In the genomic region with DNA sequence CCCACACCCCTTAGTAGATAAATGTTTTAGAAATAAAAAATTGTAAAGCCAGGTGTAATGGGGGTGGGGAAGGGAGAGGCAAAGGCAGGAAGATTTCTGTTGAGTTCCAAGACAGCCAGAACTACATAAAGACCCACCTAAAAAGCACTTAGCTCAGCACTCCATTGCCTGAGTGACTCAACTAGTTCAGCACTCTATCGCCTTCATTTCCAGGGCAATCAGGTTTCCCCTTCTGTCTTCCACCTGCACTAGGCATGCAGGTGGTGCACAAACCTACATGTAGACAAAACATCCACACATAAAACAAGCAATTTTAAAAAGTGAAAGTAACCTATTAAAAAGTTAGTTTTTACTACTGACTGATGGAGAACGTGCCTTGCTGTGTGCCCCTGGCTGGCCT, we compare ENCODE assay signal across 35 mouse cellular contexts. TPM values are rescaled to one million over a fixed set of nuclear protein-coding genes. Genes with fewer than 3 reads are reported as not detected.
DNase-seq lines count a peak whose midpoint lies in the region; ATAC-seq and TF ChIP-seq lines count a peak whose summit lies in the region.
"Had no signal": no experiment of that assay in that cellular context is flagged by ENCODE, and none has a peak within 500 bp of the region (broad histone marks: within the 10 kb centered on the region; RNA-seq: fewer than 3 reads in every experiment).

No protein-coding gene starts in this region.

- H3K4me3 ChIP-seq in liver, embryonic 12.5 days: no peak overlapping the region
- no peak overlapping the region for H3K4me3 ChIP-seq in CH12.LX (replicated peaks in 1 of 3; ENCODE audit: low read depth in 2 of 3, low read length in 2 of 3, poor library complexity in 1 of 3)
- H3K4me3 ChIP-seq in liver, embryonic 15.5 days (replicated peaks): no peak overlapping the region
- H3K4me3 ChIP-seq: embryonic facial prominence, embryonic 10.5 days; embryonic facial prominence, embryonic 13.5 days; gastrocnemius, adult 2 months; hindbrain, embryonic 12.5 days; hindbrain, embryonic 15.5 days had no signal

- H3K36me3 ChIP-seq in liver, embryonic 12.5 days: no peaks in the 10 kb centered on the region
- H3K36me3 ChIP-seq in CH12.LX (replicated peaks in 1 of 2; ENCODE audit: control insufficient read depth in 1 of 2, insufficient read depth in 1 of 2, low read length in 1 of 2): no peaks in the 10 kb centered on the region
- H3K36me3 ChIP-seq in liver, embryonic 15.5 days (replicated peaks): no peaks in the 10 kb centered on the region
- H3K36me3 ChIP-seq: embryonic facial prominence, embryonic 10.5 days; embryonic facial prominence, embryonic 13.5 days; G1E; hindbrain, embryonic 12.5 days; hindbrain, embryonic 15.5 days had no signal

- no peak for DNase-seq in liver
- no peak for DNase-seq in CH12.LX (ENCODE audit: extremely low read depth)
- DNase-seq in c-Kit-positive CD71-positive TER-119-negative erythroid progenitor cells, embryonic 14.5 days (ENCODE audit: low read depth): peak; percentile 33
- DNase-seq in layer of hippocampus, adult 9-10 months (ENCODE audit: low spot score): no peak
- no peak for DNase-seq in cerebellum, postnatal 10 days
- no peak for DNase-seq in yolk sac, embryonic 10.5 days (ENCODE audit: low spot score)
- DNase-seq: adrenal gland, adult 8-10 months; adrenal gland, postnatal 25 days; cerebellum, adult 18-20 months; cerebellum, adult 9-10 months; cerebellum, postnatal 25 days; embryo, embryonic 11 days; forebrain, postnatal 0 days; gastrocnemius, adult 2 months; gastrocnemius, postnatal 14 days; heart, adult 11 months had no signal

- H3K4me2 ChIP-seq in liver, embryonic 12.5 days: peak overlapping the region; percentile 78
- no peak overlapping the region for H3K4me2 ChIP-seq in CH12.LX (ENCODE audit: insufficient read depth, low read depth, poor library complexity, severe bottlenecking)
- peak overlapping the region; percentile 19; the same call in 1 of the 2 replicates for H3K4me2 ChIP-seq in liver, embryonic 15.5 days
- H3K4me2 ChIP-seq: heart, embryonic 11.5 days; hindbrain, embryonic 12.5 days; hindbrain, embryonic 15.5 days had no signal

- TF ChIP-seq RAD21 in CH12.LX (IDR thresholded peaks at IDR 0.05; ENCODE audit: low read depth, low read length): no peak

- in situ Hi-C loops in CH12.LX (cut with MboI; ENCODE audit: low pct_ligation_motif_present, low pct_unique_long_range_greater_than_20kb, low sequenced_read_pairs): no loop called here

- no peak overlapping the region for H3K9ac ChIP-seq in liver, embryonic 12.5 days
- H3K9ac ChIP-seq in CH12.LX (ENCODE audit: insufficient read depth, low read depth): no peak overlapping the region
- H3K9ac ChIP-seq in liver, embryonic 15.5 days: no peak overlapping the region
- H3K9ac ChIP-seq: embryonic facial prominence, embryonic 13.5 days; forebrain, postnatal 0 days; hindbrain, embryonic 12.5 days; hindbrain, embryonic 15.5 days had no signal

- no peak for ATAC-seq in liver, embryonic 12.5 days
- no peak for ATAC-seq in liver, embryonic 15.5 days (ENCODE audit: insufficient read depth)
- ATAC-seq: forebrain, embryonic 14.5 days; forebrain, postnatal 0 days had no signal

- peaks cover 48% of the 10 kb centered on the region for H3K27me3 ChIP-seq in liver, embryonic 12.5 days (replicated peaks)
- H3K27me3 ChIP-seq in CH12.LX (replicated peaks): peaks cover 5% of the 10 kb centered on the region
- peaks cover 43% of the 10 kb centered on the region for H3K27me3 ChIP-seq in liver, embryonic 15.5 days

- TF ChIP-seq EP300 in CH12.LX (IDR thresholded peaks at IDR 0.05; ENCODE audit: low read length): no peak

- dilution Hi-C loops in CH12.LX (cut with MboI; ENCODE audit: extremely low pct_ligation_motif_present, extremely low pct_unique_long_range_greater_than_20kb, low sequenced_read_pairs): no loop called here

- no peak overlapping the region for H3K27ac ChIP-seq in liver, embryonic 12.5 days
- no peak overlapping the region for H3K27ac ChIP-seq in CH12.LX (ENCODE audit: insufficient read depth, low read depth)
- no peak overlapping the region for H3K27ac ChIP-seq in liver, embryonic 15.5 days (replicated peaks)
- H3K27ac ChIP-seq: embryonic facial prominence, embryonic 10.5 days; embryonic facial prominence, embryonic 13.5 days; gastrocnemius, adult 2 months; hindbrain, embryonic 12.5 days; hindbrain, embryonic 15.5 days had no signal

- TF ChIP-seq CTCF in CH12.LX (conservative IDR thresholded peaks at IDR 0.05 in 1 of 2, IDR thresholded peaks at IDR 0.05 in 1 of 2; ENCODE audit: low read depth in 2 of 2, low read length in 2 of 2): no peak

- H3K79me2 ChIP-seq in CH12.LX (replicated peaks; ENCODE audit: control insufficient read depth, extremely low read depth, insufficient read depth, poor library complexity, severe bottlenecking): no peaks in the 10 kb centered on the region

- peaks cover 59% of the 10 kb centered on the region for H3K4me1 ChIP-seq in liver, embryonic 12.5 days
- H3K4me1 ChIP-seq in CH12.LX (ENCODE audit: control insufficient read depth in 1 of 2, insufficient read depth in 2 of 2): peaks cover 4 to 29% of the 10 kb centered on the region in 2 experiments; a peak in 3 of 4 replicates
- H3K4me1 ChIP-seq in liver, embryonic 15.5 days (replicated peaks): peaks cover 70% of the 10 kb centered on the region

- 80% methylated on average over 2 of the region's 2 CpGs for WGBS in liver, embryonic 12.5 days (ENCODE audit: insufficient replicate concordance)
- WGBS in liver, embryonic 15.5 days (ENCODE audit: insufficient replicate concordance): 80% methylated on average over 2 of the region's 2 CpGs

- TF ChIP-seq POLR2A in CH12.LX (IDR thresholded peaks at IDR 0.05; ENCODE audit: low read depth, low read length): no peak

- no peaks in the 10 kb centered on the region for H3K9me3 ChIP-seq in liver, embryonic 12.5 days (replicated peaks)
- no peaks in the 10 kb centered on the region for H3K9me3 ChIP-seq in CH12.LX (replicated peaks; ENCODE audit: low read length)
- no peaks in the 10 kb centered on the region for H3K9me3 ChIP-seq in liver, embryonic 15.5 days (replicated peaks)
- H3K9me3 ChIP-seq: embryonic facial prominence, embryonic 10.5 days; embryonic facial prominence, embryonic 13.5 days; G1E; hindbrain, embryonic 12.5 days; hindbrain, embryonic 15.5 days had no signal

TF ChIP-seq in CH12.LX, 34 proteins besides CTCF, POLR2A, EP300 and RAD21:
- no peak for TF ChIP-seq HCFC1 (IDR thresholded peaks at IDR 0.05; ENCODE audit: low read depth, low read length)
- 0 out of 2 replicates have a peak, but pooled peaks have one; percentile 36 for TF ChIP-seq MAFK (IDR thresholded peaks at IDR 0.05; ENCODE audit: insufficient replicate concordance, low read length)
- TF ChIP-seq SMC3 (IDR thresholded peaks at IDR 0.05; ENCODE audit: low read depth, low read length): no peak
- TF ChIP-seq ZC3H11A (IDR thresholded peaks at IDR 0.05; ENCODE audit: low read depth, low read length): no peak
- TF ChIP-seq NELFE (IDR thresholded peaks at IDR 0.05; ENCODE audit: low read depth, low read length): no peak
- TF ChIP-seq MXI1 (IDR thresholded peaks at IDR 0.05; ENCODE audit: low read depth, low read length): no peak
- TF ChIP-seq UBTF (IDR thresholded peaks at IDR 0.05; ENCODE audit: low read depth, low read length): no peak
- no peak for TF ChIP-seq USF1 (IDR thresholded peaks at IDR 0.05; ENCODE audit: low read depth, low read length)

RNA-seq across cellular contexts. Expression of gene Rnase4, which starts 5.8 kb away (rescaled TPM):
- 10.0 and 10.4 TPM in 2 replicates for polyA plus RNA-seq in liver, embryonic 12.5 days (2016; fragmentation: Nextera tagmentation; extraction: Ambion mirVana)
- total RNA-seq in CH12.LX (2012; rRNA removed) (0.92 and 1.9 TPM in 2 replicates), CH12.LX (2014; rRNA removed) (1.8 and 2.5 TPM in 2 replicates)
- 1.1 and 1.6 TPM in 2 replicates for polyA plus RNA-seq in CH12.LX (2012; ENCODE audit: insufficient read length, low read depth)
- 23.0 and 23.7 TPM in 2 replicates for polyA plus RNA-seq in liver, embryonic 15.5 days (2015; fragmentation: Nextera tagmentation; extraction: Ambion mirVana)
- polyA plus RNA-seq: G1E had no signal

RNA-seq across cellular contexts. Expression of gene Ang, which starts 5.9 kb away (rescaled TPM):
- 2.6 and 3.5 TPM in 2 replicates for polyA plus RNA-seq in liver, embryonic 12.5 days (2016; fragmentation: Nextera tagmentation; extraction: Ambion mirVana)
- total RNA-seq in CH12.LX (2012; rRNA removed) (1.6 and 2.2 TPM in 2 replicates), CH12.LX (2014; rRNA removed) (0.44 and 1.2 TPM in 2 replicates)
- polyA plus RNA-seq in CH12.LX (2012; ENCODE audit: insufficient read length, low read depth): 0.97 and 1.2 TPM in 2 replicates
- polyA plus RNA-seq in liver, embryonic 15.5 days (2015; fragmentation: Nextera tagmentation; extraction: Ambion mirVana): 6.8 and 7.4 TPM in 2 replicates
- total RNA-seq: hematopoietic stem cell, adult 5-6 weeks had no signal
- polyA plus RNA-seq: G1E had no signal

RNA-seq across cellular contexts. Expression of gene Olfr750, which starts 10.9 kb away (rescaled TPM):
- polyA plus RNA-seq in liver, embryonic 12.5 days (2016; fragmentation: Nextera tagmentation; extraction: Ambion mirVana): not detected in 2 replicates
- total RNA-seq in CH12.LX (2012; rRNA removed) (not detected in 2 replicates), CH12.LX (2014; rRNA removed) (not detected in 2 replicates)
- not detected in 2 replicates for polyA plus RNA-seq in CH12.LX (2012; ENCODE audit: insufficient read length, low read depth)
- polyA plus RNA-seq in liver, embryonic 15.5 days (2015; fragmentation: Nextera tagmentation; extraction: Ambion mirVana): not detected in 2 replicates
- total RNA-seq: adrenal gland, adult 8-10 months; adrenal gland, postnatal 25 days; common myeloid progenitor, adult 5-6 weeks; forebrain, postnatal 0 days; gastrocnemius, adult 2 months; gastrocnemius, postnatal 14 days; gastrocnemius, postnatal 4 days; heart, adult 8-10 months; heart, postnatal 25 days; hematopoietic stem cell, adult 5-6 weeks had no signal
- polyA plus RNA-seq: brain, embryonic 14.5 days; embryonic facial prominence, embryonic 10.5 days; embryonic facial prominence, embryonic 13.5 days; forebrain, embryonic 11.5 days; forebrain, embryonic 14.5 days; frontal cortex, adult 2 months; G1E; heart, embryonic 11.5 days; heart, embryonic 14.5 days; heart, postnatal 0 days; hindbrain, embryonic 12.5 days had no signal

RNA-seq across cellular contexts. Expression of gene Rnase12, which starts 27.6 kb away (rescaled TPM):
- polyA plus RNA-seq in liver, embryonic 12.5 days (2016; fragmentation: Nextera tagmentation; extraction: Ambion mirVana): 0.44 and 1.4 TPM in 2 replicates
- 0.38 and 0.55 TPM in 2 replicates for total RNA-seq in CH12.LX (2012; rRNA removed)
- total RNA-seq in CH12.LX (2014; rRNA removed): not detected in 2 replicates
- not detected in 2 replicates for polyA plus RNA-seq in CH12.LX (2012; ENCODE audit: insufficient read length, low read depth)
- polyA plus RNA-seq in liver, embryonic 15.5 days (2015; fragmentation: Nextera tagmentation; extraction: Ambion mirVana): 1.2 and 1.7 TPM in 2 replicates
- total RNA-seq: adrenal gland, adult 8-10 months; adrenal gland, postnatal 25 days; common myeloid progenitor, adult 5-6 weeks; forebrain, postnatal 0 days; G1E; gastrocnemius, adult 2 months; gastrocnemius, postnatal 14 days; gastrocnemius, postnatal 4 days; heart, adult 8-10 months; heart, postnatal 25 days; hematopoietic stem cell, adult 5-6 weeks had no signal
- polyA plus RNA-seq: brain, embryonic 14.5 days; embryonic facial prominence, embryonic 10.5 days; embryonic facial prominence, embryonic 13.5 days; forebrain, embryonic 11.5 days; forebrain, embryonic 14.5 days; forebrain, postnatal 0 days; G1E; heart, embryonic 11.5 days; heart, postnatal 0 days; hindbrain, embryonic 12.5 days; hindbrain, embryonic 15.5 days had no signal

RNA-seq across cellular contexts. Expression of gene Eddm3b, which starts 29.1 kb away (rescaled TPM):
- not detected in 2 replicates for polyA plus RNA-seq in liver, embryonic 12.5 days (2016; fragmentation: Nextera tagmentation; extraction: Ambion mirVana)
- total RNA-seq in CH12.LX (2012; rRNA removed) (not detected in 2 replicates), CH12.LX (2014; rRNA removed) (not detected in 2 replicates)
- not detected in 2 replicates for polyA plus RNA-seq in CH12.LX (2012; ENCODE audit: insufficient read length, low read depth)
- not detected in 2 replicates for polyA plus RNA-seq in liver, embryonic 15.5 days (2015; fragmentation: Nextera tagmentation; extraction: Ambion mirVana)
- total RNA-seq: adrenal gland, adult 8-10 months; adrenal gland, postnatal 25 days; common myeloid progenitor, adult 5-6 weeks; forebrain, postnatal 0 days; gastrocnemius, adult 2 months; gastrocnemius, postnatal 14 days; gastrocnemius, postnatal 4 days; heart, adult 8-10 months; heart, postnatal 25 days; hematopoietic stem cell, adult 5-6 weeks had no signal
- polyA plus RNA-seq: brain, embryonic 14.5 days; embryonic facial prominence, embryonic 13.5 days; forebrain, embryonic 11.5 days; forebrain, embryonic 14.5 days; frontal cortex, adult 2 months; G1E; heart, embryonic 11.5 days; heart, embryonic 14.5 days; heart, postnatal 0 days; hindbrain, embryonic 12.5 days; hindbrain, embryonic 15.5 days had no signal
